Mouse (Mus musculus) megakaryocyte, embryonic 14.5 days (primary cell): ENCODE measurements at regions not wholly inside any gene's neighbourhood (a gene's known extent, or its start where the extent isn't known, plus 50 kb on each side); places are given as distances from the start of the nearest gene placed in this dataset.

Source experiments
- FLI1 ChIP-seq: IDR thresholded peaks from 2 replicates; pipeline ENCODE4 v1.6.1; 2012; ENCODE audit warnings: low read length, inconsistent platforms, mixed read lengths
- GATA1 ChIP-seq: IDR thresholded peaks from 3 replicates; pipeline ENCODE4 v1.6.1; 2012; ENCODE audit warnings: mixed read lengths, low read length, inconsistent platforms, borderline replicate concordance

GRCm38 (mm10) chr14:54104243-54104642 lies 149.7 kb downstream of the Dad1 start:
- TF ChIP-seq FLI1 (no peak), GATA1 (no peak)
